Mouse (Mus musculus): ENCODE results near the gene Thop1. TPM values are rescaled to one million over a fixed set of nuclear protein-coding genes. Genes with fewer than 3 reads are reported as not detected.
A peak's percentile ranks its signal among the peaks of the same experiment; 100 is the strongest.
"Not testable (repeated sequence)": the region's sequence is repeated elsewhere in the genome, so short reads cannot be mapped to it uniquely, and the experiment has no call there.

Gene Thop1
- polyA plus RNA-seq, 1 experiment from 2014 or later: 65.8 TPM

GRCm38 (mm10) chr10:81051133-81051532, 18.7 kb upstream of the Thop1 start:
- WGBS: 98% methylated on average over 6 of the region's 6 CpGs
- no peaks in the 10 kb centered on the region for H3K4me1 ChIP-seq (ENCODE audit: control insufficient read depth, insufficient read depth, low read length)
- no peak for ATAC-seq (ENCODE audit: insufficient read depth, low FRiP score, low TSS enrichment)

GRCm38 (mm10) chr10:81052577-81052976, 17.3 kb upstream of the Thop1 start:
- no peaks in the 10 kb centered on the region for H3K4me1 ChIP-seq (ENCODE audit: control insufficient read depth, insufficient read depth, low read length)
- H3K9me3 ChIP-seq (ENCODE audit: control insufficient read depth, low read length): no peaks in the 10 kb centered on the region
- H3K36me3 ChIP-seq (ENCODE audit: control insufficient read depth, insufficient read depth, low read length): peaks cover 33% of the 10 kb centered on the region
- no peak for ATAC-seq (ENCODE audit: insufficient read depth, low FRiP score, low TSS enrichment)
- DNase-seq (ENCODE audit: low spot score): no peak
- H3K27ac ChIP-seq (ENCODE audit: low read depth, low read length): no peak overlapping the region
- WGBS: 94% methylated on average over 5 of the region's 5 CpGs
- H3K27me3 ChIP-seq (ENCODE audit: control insufficient read depth, insufficient read depth, low read length): no peaks in the 10 kb centered on the region
- no peak overlapping the region for H3K4me3 ChIP-seq (ENCODE audit: low read depth, low read length)
- H3K9ac ChIP-seq (ENCODE audit: low read length): no peak overlapping the region
- no peak overlapping the region for H3K4me2 ChIP-seq (ENCODE audit: low read depth)

More at GRCm38 (mm10) chr10:81051133-81051532, 18.7 kb upstream of the Thop1 start:
- Histone ChIP-seq H3K36me3 (ENCODE audit: control insufficient read depth, insufficient read depth, low read length) (peaks cover 36% of the 10 kb centered on the region), H3K27me3 (ENCODE audit: control insufficient read depth, insufficient read depth, low read length) (no peaks in the 10 kb centered on the region), H3K4me3 (ENCODE audit: low read depth, low read length) (no peak overlapping the region), H3K4me2 (ENCODE audit: low read depth) (no peak overlapping the region), H3K9ac (ENCODE audit: low read length) (no peak overlapping the region), H3K27ac (ENCODE audit: low read depth, low read length) (no peak overlapping the region), H3K9me3 (ENCODE audit: control insufficient read depth, low read length) (no peaks in the 10 kb centered on the region)
- DNase-seq (ENCODE audit: low spot score): no peak

- H3K27me3 ChIP-seq (ENCODE audit: control insufficient read depth, insufficient read depth, low read length): no peaks in the 10 kb centered on the region
- ATAC-seq (ENCODE audit: insufficient read depth, low FRiP score, low TSS enrichment): no peak
- H3K27ac ChIP-seq (ENCODE audit: low read depth, low read length): no peak overlapping the region
- 88% methylated on average over 6 of the region's 6 CpGs for WGBS
- H3K4me2 ChIP-seq (ENCODE audit: low read depth): no peak overlapping the region
- peaks cover 13% of the 10 kb centered on the region for H3K36me3 ChIP-seq (ENCODE audit: control insufficient read depth, insufficient read depth, low read length)
- no peaks in the 10 kb centered on the region for H3K9me3 ChIP-seq (ENCODE audit: control insufficient read depth, low read length)
- no peak overlapping the region for H3K9ac ChIP-seq (ENCODE audit: low read length)
- DNase-seq (ENCODE audit: low spot score): no peak
- peaks cover 7% of the 10 kb centered on the region for H3K4me1 ChIP-seq (ENCODE audit: control insufficient read depth, insufficient read depth, low read length)
- no peak overlapping the region for H3K4me3 ChIP-seq (ENCODE audit: low read depth, low read length)
These were observed 14.7 kb upstream of the Thop1 start for GRCm38 (mm10) chr10:81055169-81055568.

GRCm38 (mm10) chr10:81055802-81056340, 14.0 kb upstream of the Thop1 start:
- ATAC-seq (ENCODE audit: insufficient read depth, low FRiP score, low TSS enrichment); H3K27ac ChIP-seq (ENCODE audit: low read depth, low read length); H3K4me1 ChIP-seq (ENCODE audit: control insufficient read depth, insufficient read depth, low read length); H3K4me2 ChIP-seq (ENCODE audit: low read depth); DNase-seq (ENCODE audit: low spot score); H3K9ac ChIP-seq (ENCODE audit: low read length); H3K9me3 ChIP-seq (ENCODE audit: control insufficient read depth, low read length); H3K36me3 ChIP-seq (ENCODE audit: control insufficient read depth, insufficient read depth, low read length); H3K27me3 ChIP-seq (ENCODE audit: control insufficient read depth, insufficient read depth, low read length); H3K4me3 ChIP-seq (ENCODE audit: low read depth, low read length): not testable (repeated sequence)
- whole genome bisulfite sequencing: 79% methylated on average over 10 of the region's 11 CpGs

GRCm38 (mm10) chr10:81057406-81058130, 12.3 kb upstream of the Thop1 start:
- DNase-seq (ENCODE audit: low spot score): no peak
- no peaks in the 10 kb centered on the region; the same call in 1 of the 2 replicates for H3K36me3 ChIP-seq (ENCODE audit: control insufficient read depth, insufficient read depth, low read length)
- 94% methylated on average over 23 of the region's 23 CpGs for WGBS
- H3K9me3 ChIP-seq (ENCODE audit: control insufficient read depth, low read length): no peaks in the 10 kb centered on the region
- ATAC-seq (ENCODE audit: insufficient read depth, low FRiP score, low TSS enrichment): no peak
- no peak overlapping the region for H3K27ac ChIP-seq (ENCODE audit: low read depth, low read length)
- no peak overlapping the region for H3K4me3 ChIP-seq (ENCODE audit: low read depth, low read length)
- H3K27me3 ChIP-seq (ENCODE audit: control insufficient read depth, insufficient read depth, low read length): no peaks in the 10 kb centered on the region
- no peak overlapping the region for H3K4me2 ChIP-seq (ENCODE audit: low read depth)
- peaks cover 7% of the 10 kb centered on the region for H3K4me1 ChIP-seq (ENCODE audit: control insufficient read depth, insufficient read depth, low read length)
- no peak overlapping the region for H3K9ac ChIP-seq (ENCODE audit: low read length)

- H3K36me3 ChIP-seq (ENCODE audit: control insufficient read depth, insufficient read depth, low read length): no peaks in the 10 kb centered on the region; the same call in 1 of the 2 replicates
- H3K27ac ChIP-seq (ENCODE audit: low read depth, low read length): no peak overlapping the region
- H3K27me3 ChIP-seq (ENCODE audit: control insufficient read depth, insufficient read depth, low read length): no peaks in the 10 kb centered on the region
- H3K4me2 ChIP-seq (ENCODE audit: low read depth): no peak overlapping the region
- H3K4me1 ChIP-seq (ENCODE audit: control insufficient read depth, insufficient read depth, low read length): peaks cover 7% of the 10 kb centered on the region
- ATAC-seq (ENCODE audit: insufficient read depth, low FRiP score, low TSS enrichment) (no peak), DNase-seq (ENCODE audit: low spot score) (no peak)
- H3K9me3 ChIP-seq (ENCODE audit: control insufficient read depth, low read length): no peaks in the 10 kb centered on the region
- 90% methylated on average over 6 of the region's 6 CpGs for WGBS
- H3K4me3 ChIP-seq (ENCODE audit: low read depth, low read length): peak overlapping the region; percentile 87
- H3K9ac ChIP-seq (ENCODE audit: low read length): no peak overlapping the region
These were observed 10.9 kb upstream of the Thop1 start for GRCm38 (mm10) chr10:81058896-81059295.

GRCm38 (mm10) chr10:81059603-81060543, 10.0 kb upstream of the Thop1 start, which contains the start of gene Sgta:
Sgta (minus strand) TSS chr10:81060181.
- under 1% methylated on average over 48 of the region's 48 CpGs for WGBS
- Histone ChIP-seq H3K4me1 (ENCODE audit: control insufficient read depth, insufficient read depth, low read length) (peaks cover 7% of the 10 kb centered on the region), H3K27me3 (ENCODE audit: control insufficient read depth, insufficient read depth, low read length) (no peaks in the 10 kb centered on the region), H3K36me3 (ENCODE audit: control insufficient read depth, insufficient read depth, low read length) (no peaks in the 10 kb centered on the region; the same call in 1 of the 2 replicates), H3K4me3 (ENCODE audit: low read depth, low read length) (peak within 1 kb of the TSS; percentile 87), H3K9ac (ENCODE audit: low read length) (peak within 1 kb of the TSS; percentile 73), H3K9me3 (ENCODE audit: control insufficient read depth, low read length) (no peaks in the 10 kb centered on the region), H3K27ac (ENCODE audit: low read depth, low read length) (no peak within 1 kb of the TSS), H3K4me2 (ENCODE audit: low read depth) (peak within 1 kb of the TSS; percentile 86)
- ATAC-seq (ENCODE audit: insufficient read depth, low FRiP score, low TSS enrichment): peak; percentile 94
- peak; percentile 100 for DNase-seq (ENCODE audit: low spot score)

- no peak overlapping the region for H3K9ac ChIP-seq (ENCODE audit: low read length)
- H3K27me3 ChIP-seq (ENCODE audit: control insufficient read depth, insufficient read depth, low read length): no peaks in the 10 kb centered on the region
- 63% methylated on average over 4 of the region's 4 CpGs for WGBS
- ATAC-seq (ENCODE audit: insufficient read depth, low FRiP score, low TSS enrichment): no peak
- H3K4me3 ChIP-seq (ENCODE audit: low read depth, low read length): no peak overlapping the region
- H3K4me1 ChIP-seq (ENCODE audit: control insufficient read depth, insufficient read depth, low read length): peaks cover 7% of the 10 kb centered on the region
- DNase-seq (ENCODE audit: low spot score): no peak
- no peak overlapping the region for H3K4me2 ChIP-seq (ENCODE audit: low read depth)
- no peak overlapping the region for H3K27ac ChIP-seq (ENCODE audit: low read depth, low read length)
- H3K36me3 ChIP-seq (ENCODE audit: control insufficient read depth, insufficient read depth, low read length): no peaks in the 10 kb centered on the region; the same call in 1 of the 2 replicates
- no peaks in the 10 kb centered on the region for H3K9me3 ChIP-seq (ENCODE audit: control insufficient read depth, low read length)
These were observed 7.1 kb upstream of the Thop1 start for GRCm38 (mm10) chr10:81062710-81063109.
